In genomic region chr8:115141614-115142013, GRCm38 (mm10) we compare ENCODE assay signal across 25 mouse cellular contexts.
A peak's percentile ranks its signal among the peaks of the same experiment; 100 is the strongest.
DNase-seq lines count a peak whose midpoint lies in the region; ATAC-seq and TF ChIP-seq lines count a peak whose summit lies in the region.
"Had no signal": no experiment of that assay in that cellular context is flagged by ENCODE, and none has a peak within 500 bp of the region (broad histone marks: within the 10 kb centered on the region; RNA-seq: fewer than 3 reads in every experiment).

No protein-coding gene starts in this region.

- WGBS in hindbrain, embryonic 12.5 days = 38% methylated on average over 8 of the region's 8 CpGs
- 29% methylated on average over 8 of the region's 8 CpGs for WGBS in hindbrain, embryonic 14.5 days
- WGBS in midbrain, embryonic 13.5 days = 31% methylated on average over 8 of the region's 8 CpGs
- 39% methylated on average over 8 of the region's 8 CpGs for WGBS in midbrain, postnatal 0 days
- WGBS in forebrain, embryonic 13.5 days = 19% methylated on average over 8 of the region's 8 CpGs
- 83% methylated on average over 8 of the region's 8 CpGs for WGBS in liver, embryonic 11.5 days

- peaks cover 22% of the 10 kb centered on the region for H3K4me1 ChIP-seq in hindbrain, embryonic 12.5 days
- 0 out of 2 replicates have a peak, but pooled peaks cover 10% of the 10 kb centered on the region for H3K4me1 ChIP-seq in hindbrain, embryonic 14.5 days (replicated peaks; ENCODE audit: control insufficient read depth, insufficient read depth, low read length)
- peaks cover 29% of the 10 kb centered on the region for H3K4me1 ChIP-seq in midbrain, embryonic 13.5 days (replicated peaks)
- peaks cover 4% of the 10 kb centered on the region; the same call in 1 of the 2 replicates for H3K4me1 ChIP-seq in midbrain, postnatal 0 days (ENCODE audit: insufficient read depth, low read length)
- H3K4me1 ChIP-seq in forebrain, embryonic 13.5 days = peaks cover 20% of the 10 kb centered on the region
- no peaks in the 10 kb centered on the region; the same call in 1 of the 2 replicates for H3K4me1 ChIP-seq in liver, embryonic 11.5 days (replicated peaks; ENCODE audit: control insufficient read depth, insufficient read depth, low read length)

- TF ChIP-seq CTCF in midbrain, postnatal 0 days (IDR thresholded peaks at IDR 0.05) = no peak

- no peaks in the 10 kb centered on the region for H3K36me3 ChIP-seq in hindbrain, embryonic 12.5 days
- H3K36me3 ChIP-seq in hindbrain, embryonic 14.5 days (replicated peaks; ENCODE audit: control insufficient read depth, insufficient read depth) = no peaks in the 10 kb centered on the region
- no peaks in the 10 kb centered on the region for H3K36me3 ChIP-seq in midbrain, embryonic 13.5 days
- no peaks in the 10 kb centered on the region for H3K36me3 ChIP-seq in midbrain, postnatal 0 days (ENCODE audit: insufficient read depth, low read length)
- no peaks in the 10 kb centered on the region for H3K36me3 ChIP-seq in forebrain, embryonic 13.5 days (ENCODE audit: poor library complexity, severe bottlenecking)
- no peaks in the 10 kb centered on the region for H3K36me3 ChIP-seq in liver, embryonic 11.5 days (ENCODE audit: control insufficient read depth, insufficient read depth, low read length)
- H3K36me3 ChIP-seq: G1E; heart, embryonic 13.5 days; neural tube, embryonic 15.5 days had no signal

- no peaks in the 10 kb centered on the region for H3K27me3 ChIP-seq in hindbrain, embryonic 12.5 days
- no peaks in the 10 kb centered on the region for H3K27me3 ChIP-seq in hindbrain, embryonic 14.5 days (ENCODE audit: control insufficient read depth, insufficient read depth, low read length)
- peaks cover 33% of the 10 kb centered on the region for H3K27me3 ChIP-seq in midbrain, embryonic 13.5 days
- H3K27me3 ChIP-seq in midbrain, postnatal 0 days (ENCODE audit: insufficient read depth, low read length) = peaks cover 12% of the 10 kb centered on the region; the same call in 1 of the 2 replicates
- H3K27me3 ChIP-seq in forebrain, embryonic 13.5 days = peaks cover 64% of the 10 kb centered on the region
- H3K27me3 ChIP-seq in liver, embryonic 11.5 days (replicated peaks; ENCODE audit: control insufficient read depth, insufficient read depth, low read length) = no peaks in the 10 kb centered on the region
- H3K27me3 ChIP-seq: Patski had no signal

- no peak for DNase-seq in hindbrain, embryonic 14.5 days (ENCODE audit: low spot score)
- DNase-seq in midbrain, postnatal 0 days (ENCODE audit: low spot score) = no peak
- DNase-seq in retina, embryonic 14.5 days (ENCODE audit: low spot score) = peak; percentile 50
- DNase-seq in liver, embryonic 11.5 days (ENCODE audit: low spot score) = no peak
- DNase-seq: adrenal gland, adult 2 months; B cell, adult 2 months; cerebellum, adult 11-12 months; cerebellum, postnatal 10 days; gastrocnemius, postnatal 10 days; heart, adult 18-20 months; heart, postnatal 14 days; kidney, adult 18-20 months; kidney, postnatal 10 days; lung, adult 18-20 months; lung, postnatal 10 days; right cerebral cortex, postnatal 14 days had no signal

- no peak for ATAC-seq in hindbrain, embryonic 12.5 days (ENCODE audit: low FRiP score)
- no peak for ATAC-seq in hindbrain, embryonic 14.5 days (ENCODE audit: low FRiP score)
- no peak for ATAC-seq in midbrain, embryonic 13.5 days
- ATAC-seq in midbrain, postnatal 0 days (ENCODE audit: low FRiP score) = no peak
- peak; percentile 27; the same call in 1 of the 2 replicates for ATAC-seq in forebrain, embryonic 13.5 days
- no peak for ATAC-seq in liver, embryonic 11.5 days (replicated peaks; ENCODE audit: low FRiP score)
- ATAC-seq: Patski had no signal

- no peaks in the 10 kb centered on the region for H3K9me3 ChIP-seq in hindbrain, embryonic 12.5 days (replicated peaks)
- no peaks in the 10 kb centered on the region for H3K9me3 ChIP-seq in hindbrain, embryonic 14.5 days (ENCODE audit: control insufficient read depth, low read length)
- no peaks in the 10 kb centered on the region for H3K9me3 ChIP-seq in midbrain, embryonic 13.5 days
- no peaks in the 10 kb centered on the region for H3K9me3 ChIP-seq in midbrain, postnatal 0 days (ENCODE audit: low read length)
- H3K9me3 ChIP-seq in forebrain, embryonic 13.5 days (replicated peaks) = no peaks in the 10 kb centered on the region
- H3K9me3 ChIP-seq in liver, embryonic 11.5 days (ENCODE audit: control insufficient read depth, low read length) = peaks cover 3% of the 10 kb centered on the region; the same call in 1 of the 2 replicates
- H3K9me3 ChIP-seq: neural tube, embryonic 15.5 days had no signal

- H3K4me2 ChIP-seq in hindbrain, embryonic 12.5 days (replicated peaks) = no peak overlapping the region
- no peak overlapping the region for H3K4me2 ChIP-seq in hindbrain, embryonic 14.5 days (replicated peaks)
- H3K4me2 ChIP-seq in midbrain, embryonic 13.5 days (replicated peaks) = 0 out of 2 replicates have a peak overlapping the region, but pooled peaks have one; percentile 10
- no peak overlapping the region for H3K4me2 ChIP-seq in midbrain, postnatal 0 days (ENCODE audit: low read depth, low read length, poor library complexity, severe bottlenecking)
- peak overlapping the region; percentile 38 for H3K4me2 ChIP-seq in forebrain, embryonic 13.5 days
- H3K4me2 ChIP-seq in liver, embryonic 11.5 days = no peak overlapping the region
- H3K4me2 ChIP-seq: heart, embryonic 13.5 days; neural tube, embryonic 15.5 days had no signal

- 0 out of 2 replicates have a peak overlapping the region, but pooled peaks have one; percentile 17 for H3K27ac ChIP-seq in hindbrain, embryonic 12.5 days
- no peak overlapping the region for H3K27ac ChIP-seq in hindbrain, embryonic 14.5 days
- H3K27ac ChIP-seq in midbrain, embryonic 13.5 days = no peak overlapping the region
- no peak overlapping the region for H3K27ac ChIP-seq in midbrain, postnatal 0 days (ENCODE audit: low read depth, low read length)
- no peak overlapping the region for H3K27ac ChIP-seq in forebrain, embryonic 13.5 days
- no peak overlapping the region for H3K27ac ChIP-seq in liver, embryonic 11.5 days (ENCODE audit: low read depth, low read length)
- H3K27ac ChIP-seq: heart, embryonic 13.5 days; neural tube, embryonic 15.5 days; stomach, postnatal 0 days had no signal

- H3K9ac ChIP-seq in hindbrain, embryonic 12.5 days = no peak overlapping the region
- no peak overlapping the region for H3K9ac ChIP-seq in hindbrain, embryonic 14.5 days
- H3K9ac ChIP-seq in midbrain, embryonic 13.5 days (replicated peaks) = no peak overlapping the region
- H3K9ac ChIP-seq in midbrain, postnatal 0 days (replicated peaks; ENCODE audit: low read length, poor library complexity, severe bottlenecking) = no peak overlapping the region
- H3K9ac ChIP-seq in forebrain, embryonic 13.5 days = no peak overlapping the region
- H3K9ac ChIP-seq in liver, embryonic 11.5 days (ENCODE audit: low read depth, low read length) = no peak overlapping the region
- H3K9ac ChIP-seq: heart, embryonic 13.5 days; neural tube, embryonic 15.5 days had no signal

- no peak overlapping the region for H3K4me3 ChIP-seq in hindbrain, embryonic 12.5 days
- no peak overlapping the region for H3K4me3 ChIP-seq in hindbrain, embryonic 14.5 days (replicated peaks; ENCODE audit: low read length)
- no peak overlapping the region for H3K4me3 ChIP-seq in midbrain, embryonic 13.5 days (replicated peaks)
- no peak overlapping the region for H3K4me3 ChIP-seq in midbrain, postnatal 0 days (ENCODE audit: low read depth, low read length)
- H3K4me3 ChIP-seq in forebrain, embryonic 13.5 days = no peak overlapping the region
- no peak overlapping the region for H3K4me3 ChIP-seq in liver, embryonic 11.5 days (ENCODE audit: low read depth, low read length)
- H3K4me3 ChIP-seq: erythroblast, embryonic 14.5 days; heart, embryonic 13.5 days; neural tube, embryonic 15.5 days had no signal

Comparison
In these comparisons a context has a peak if more than half of its experiments do, and no peak if none do; other contexts are left out.
1. H3K4me2 ChIP-seq: peak in midbrain, embryonic 13.5 days (single experiment) and forebrain, embryonic 13.5 days (single experiment); none in hindbrain, embryonic 12.5 days (single experiment), hindbrain, embryonic 14.5 days (single experiment), midbrain, postnatal 0 days (single experiment) and liver, embryonic 11.5 days (single experiment).